Mouse (Mus musculus) CD4-positive naive resting alpha-beta T cell, adult 76 days (primary cell): ENCODE results near the gene Cd79a. TPM values are rescaled to one million over a fixed set of nuclear protein-coding genes. Genes with fewer than 3 reads are reported as not detected.

Experiments used
- total RNA-seq: library from RNA; stranded (reverse); gene quantifications from one replicate; pipeline ENCODE4 v1.2.4, GENCODE M21; 2023

The Cd79a gene
- 97.2 TPM for total RNA-seq

DNA sequence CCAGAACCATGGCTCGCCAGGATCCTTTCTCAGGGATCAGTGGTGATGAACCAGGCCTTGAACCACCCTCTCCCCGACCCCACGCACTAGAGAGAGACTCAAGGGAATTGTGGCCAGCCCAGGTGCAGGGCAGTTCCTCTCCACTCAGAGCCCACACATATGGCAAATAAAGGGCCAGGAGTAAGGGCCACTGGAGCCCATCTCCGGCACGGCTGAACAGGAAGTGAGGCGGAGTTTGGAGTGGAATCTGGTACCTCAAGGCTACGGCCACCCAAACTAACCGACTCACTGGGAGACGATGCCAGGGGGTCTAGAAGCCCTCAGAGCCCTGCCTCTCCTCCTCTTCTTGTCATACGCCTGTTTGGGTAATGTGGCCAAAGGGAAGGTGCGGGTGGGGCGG lies at the start of gene Cd79a:
Gene Cd79a, plus strand, starts transcription at position 158 of the 400 bp plus-strand sequence.

GRCm38 (mm10) chr7:24861913-24862312 lies 35.3 kb upstream of the Cd79a start, which contains the start of gene Gm9844:
Gene Gm9844, plus strand, starts transcription at chr7:24862213.

DNA sequence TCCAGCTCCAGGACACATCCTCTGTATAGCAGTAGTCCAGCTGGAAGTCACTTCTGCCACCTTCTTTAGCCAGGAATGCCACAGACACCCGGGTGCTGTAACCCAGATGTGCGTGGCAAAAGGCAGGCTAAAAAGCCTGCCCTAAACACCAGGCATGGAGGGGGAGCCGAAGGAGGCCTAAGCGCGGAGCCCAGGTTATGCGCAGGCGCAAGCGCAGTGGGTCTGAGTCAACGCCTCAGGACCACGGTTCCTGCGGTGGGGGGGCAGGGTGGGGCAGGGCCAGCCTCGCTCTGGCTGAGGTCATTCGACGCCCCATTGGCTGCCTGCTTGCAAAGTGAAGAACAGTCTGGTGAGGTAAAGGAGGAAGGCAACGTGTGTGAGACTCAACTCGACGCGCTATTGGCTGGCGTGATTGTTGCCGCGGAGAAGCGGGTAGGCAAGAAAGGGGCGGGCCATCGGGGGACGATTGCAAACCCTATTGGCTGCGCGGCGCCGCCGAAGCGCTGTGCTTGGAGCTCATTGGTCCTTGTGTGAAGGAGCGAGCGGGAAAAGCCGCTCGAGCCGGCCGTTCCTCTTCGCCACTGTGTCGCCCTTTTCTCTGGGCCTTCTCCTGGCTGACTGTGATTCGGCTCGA lies 27.5 kb upstream of the Cd79a start, which contains the start of the genes Lypd4 and Dmrtc2:
Gene Lypd4, minus strand, starts transcription at position 410 of the 634 bp plus-strand sequence.
Gene Dmrtc2, plus strand, starts transcription at position 526 of the 634 bp plus-strand sequence.

GRCm38 (mm10) chr7:24883896-24884692 lies 13.1 kb upstream of the Cd79a start, which contains the start of gene Rps19:
Gene Rps19, plus strand, starts transcription at chr7:24884371.

GRCm38 (mm10) chr7:24902630-24903443 lies 5.7 kb downstream of the Cd79a start, which contains the start of gene Arhgef1:
Gene Arhgef1, plus strand, starts transcription at chr7:24902912.

GRCm38 (mm10) chr7:24944257-24944950 lies 47.2 kb downstream of the Cd79a start, which contains the start of gene Gm4881:
Gene Gm4881, minus strand, starts transcription at chr7:24944494.

Other genes starting within 250 kb of the Cd79a start
- gene Tex101, start 220.7 kb upstream of the Cd79a start, total RNA-seq = not detected
- gene BC049730, start 188.1 kb upstream of the Cd79a start, total RNA-seq = not detected
- not detected for gene Gm4763, start 170.5 kb upstream of the Cd79a start, total RNA-seq
- gene Cd177, start 137.1 kb upstream of the Cd79a start, total RNA-seq = 2.2 TPM
- not detected for gene Ceacam10, start 120.2 kb upstream of the Cd79a start, total RNA-seq
- gene Gm9844, start 35.2 kb upstream of the Cd79a start, total RNA-seq = not detected
- not detected for gene Lypd4, start 27.4 kb upstream of the Cd79a start, total RNA-seq
- gene Dmrtc2, start 27.3 kb upstream of the Cd79a start, total RNA-seq = not detected
- gene Rps19, start 13.0 kb upstream of the Cd79a start, total RNA-seq = 3,592 TPM
- 1,699 TPM for gene Arhgef1, start 5.5 kb downstream of the Cd79a start, total RNA-seq
- not detected for gene Gm4881, start 47.1 kb downstream of the Cd79a start, total RNA-seq
- gene Rabac1, start 75.4 kb downstream of the Cd79a start, total RNA-seq = 302 TPM
- gene Atp1a3, start 108.6 kb downstream of the Cd79a start, total RNA-seq = 5.9 TPM
- gene Grik5, start 175.0 kb downstream of the Cd79a start, total RNA-seq = 7.0 TPM
- gene Zfp574, start 175.2 kb downstream of the Cd79a start, total RNA-seq = 16.9 TPM